Mouse (Mus musculus): ENCODE data around the gene Aldh3a2.

DNA sequence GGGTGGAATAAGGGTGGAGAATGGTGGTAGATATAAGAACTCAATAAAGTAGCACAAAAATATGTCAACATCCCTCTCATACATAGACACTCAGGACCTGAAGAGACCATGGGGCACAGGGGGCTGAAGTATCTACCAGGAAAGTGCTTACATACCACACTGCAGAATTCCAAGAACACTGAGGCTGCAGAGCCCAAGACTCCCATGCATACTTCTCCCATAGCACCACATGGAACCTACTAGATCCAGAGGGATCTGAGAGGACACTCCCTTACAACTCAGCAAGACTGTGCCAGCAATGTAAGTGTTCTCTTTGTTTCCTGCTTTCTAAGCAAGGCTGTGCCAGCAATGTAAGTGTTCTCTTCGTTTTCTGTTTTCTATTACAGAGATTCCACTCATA, 83.4 kb downstream of the Aldh3a2 start:
- TF ChIP-seq EP300 (IDR thresholded peaks at IDR 0.05; ENCODE audit: low read depth) (no peak), CTCF (IDR thresholded peaks at IDR 0.05; ENCODE audit: low read depth) (no peak)

Measured in liver, embryonic 14.5 days (tissue).